Mouse (Mus musculus): ENCODE measurements at regions not wholly inside any gene's neighbourhood (a gene's known extent, or its start where the extent isn't known, plus 50 kb on each side); places are given as distances from the start of the nearest gene placed in this dataset.

GRCm38 (mm10) chr16:9359399-9360135 is 529.7 kb downstream of the 1810013L24Rik start:
- DNase-seq, result no peak

GRCm38 (mm10) chr16:9360741-9361255 is 530.9 kb downstream of the 1810013L24Rik start:
- no peak for DNase-seq

- DNase-seq, result no peak
Measured at GRCm38 (mm10) chr16:9362116-9362515, 532.2 kb downstream of the 1810013L24Rik start.

- DNase-seq, result no peak
Measured at GRCm38 (mm10) chr16:9364105-9364504, 534.2 kb downstream of the 1810013L24Rik start.

- no peak for DNase-seq
Measured at GRCm38 (mm10) chr16:9390986-9391385, 561.1 kb downstream of the 1810013L24Rik start.

GRCm38 (mm10) chr16:9404736-9405135 is 574.8 kb downstream of the 1810013L24Rik start:
- no peak for DNase-seq

- DNase-seq, result no peak
Measured at GRCm38 (mm10) chr16:9408196-9408595, 578.3 kb downstream of the 1810013L24Rik start.

- DNase-seq, result no peak
Measured at GRCm38 (mm10) chr16:9430509-9430908, 564.9 kb downstream of the Grin2a start.

- DNase-seq, result no peak
Measured at GRCm38 (mm10) chr16:9439300-9439856, 556.0 kb downstream of the Grin2a start.

GRCm38 (mm10) chr16:9439891-9440290 is 555.5 kb downstream of the Grin2a start:
- no peak for DNase-seq

GRCm38 (mm10) chr16:9452058-9452457 is 543.3 kb downstream of the Grin2a start:
- DNase-seq, result no peak

GRCm38 (mm10) chr16:9457574-9457973 is 537.8 kb downstream of the Grin2a start:
- no peak for DNase-seq

- no peak for DNase-seq
Measured at GRCm38 (mm10) chr16:9462497-9462896, 532.9 kb downstream of the Grin2a start.

- no peak for DNase-seq
Measured at GRCm38 (mm10) chr16:9469394-9469793, 526.0 kb downstream of the Grin2a start.

- DNase-seq, result no peak
Measured at GRCm38 (mm10) chr16:9485291-9485690, 510.1 kb downstream of the Grin2a start.

GRCm38 (mm10) chr16:9498301-9498700 is 497.1 kb downstream of the Grin2a start:
- DNase-seq, result no peak

- peak; percentile 10 for DNase-seq
Measured at GRCm38 (mm10) chr16:9501713-9502112, 493.6 kb downstream of the Grin2a start.

GRCm38 (mm10) chr16:9509666-9510065 is 485.7 kb downstream of the Grin2a start:
- DNase-seq, result no peak

GRCm38 (mm10) chr16:9514538-9514937 is 480.8 kb downstream of the Grin2a start:
- no peak for DNase-seq

Data from kidney, adult 18-20 months (tissue).